Mouse (Mus musculus) bone marrow, adult 2 months (tissue): ENCODE measurements at regions not wholly inside any gene's neighbourhood (a gene's known extent, or its start where the extent isn't known, plus 50 kb on each side); places are given as distances from the start of the nearest gene placed in this dataset.

ENCODE experiments used
- CTCF ChIP-seq: fragments of 200-500 bp; IDR thresholded peaks from 2 replicates; pipeline ENCODE4 v1.5.1; 2011; ENCODE audit warnings: low read length, control low read depth; ENCODE audit not compliant: control insufficient read depth, insufficient read depth
- POLR2A ChIP-seq: fragments of 200-500 bp; IDR thresholded peaks from 2 replicates; pipeline ENCODE4 v1.6.1; 2011; ENCODE audit warnings: low read depth, mild to moderate bottlenecking, control low read depth, low read length, borderline replicate concordance; ENCODE audit not compliant: control insufficient read depth

- TF ChIP-seq CTCF (no peak), POLR2A (no peak)
Observed at GRCm38 (mm10) chr3:115815168-115815567, 72.5 kb upstream of the Dph5 start.
